Mouse (Mus musculus) CD8-positive naive resting alpha-beta T cell, adult 57 days (primary cell): ENCODE measurements around the gene Afm. TPM values are rescaled to one million over a fixed set of nuclear protein-coding genes. Genes with fewer than 3 reads are reported as not detected.

Experiments used
- total RNA-seq: library from RNA; stranded (reverse); gene quantifications from one replicate; pipeline ENCODE4 v1.2.4, GENCODE M21; 2023

Afm gene
- total RNA-seq: not detected

GRCm38 (mm10) chr5:90518356-90519100, at the start of gene Afm:
TSS of gene Afm (plus strand) at chr5:90518932.

GRCm38 (mm10) chr5:90490518-90490917, 28.2 kb upstream of the Afm start, which contains the start of gene Afp:
TSS of gene Afp (plus strand) at chr5:90490737.

GRCm38 (mm10) chr5:90560743-90561142, 42.0 kb downstream of the Afm start, which contains the start of gene 5830473C10Rik:
TSS of gene 5830473C10Rik (plus strand) at chr5:90561107.

Other genes with a start within 250 kb of the Afm start
- gene Ankrd17, start 152.4 kb upstream of the Afm start, total RNA-seq: 136 TPM
- gene Gm9958, start 151.7 kb upstream of the Afm start, total RNA-seq: 3.2 TPM
- gene Alb, start 58.0 kb upstream of the Afm start, total RNA-seq: not detected
- gene Afp, start 28.2 kb upstream of the Afm start, total RNA-seq: 9.4 TPM
- gene 5830473C10Rik, start 42.2 kb downstream of the Afm start, total RNA-seq: not detected
- 0.34 TPM for gene Rassf6, start 121.7 kb downstream of the Afm start, total RNA-seq
- gene Cxcl5, start 240.4 kb downstream of the Afm start, total RNA-seq: not detected
- 1.3 TPM for gene Ppbp, start 249.6 kb downstream of the Afm start, total RNA-seq